Mouse (Mus musculus): ENCODE results near the gene Prkcq.

Gene Prkcq

GRCm38 (mm10) chr2:11290931-11291330, 119.0 kb downstream of the Prkcq start:
- no peak for DNase-seq (ENCODE audit: low read depth, low spot score)

GRCm38 (mm10) chr2:11291570-11292405, 119.9 kb downstream of the Prkcq start:
- no peak for DNase-seq (ENCODE audit: low read depth, low spot score)

GRCm38 (mm10) chr2:11293144-11293543, 121.2 kb downstream of the Prkcq start:
- no peak for DNase-seq (ENCODE audit: low read depth, low spot score)

- no peak for DNase-seq (ENCODE audit: low read depth, low spot score)
These were observed 122.8 kb downstream of the Prkcq start for GRCm38 (mm10) chr2:11294643-11295191.

- no peak for DNase-seq (ENCODE audit: low read depth, low spot score)
These were observed 126.9 kb downstream of the Prkcq start for GRCm38 (mm10) chr2:11298811-11299210.

GRCm38 (mm10) chr2:11299366-11299765, 127.5 kb downstream of the Prkcq start:
- no peak for DNase-seq (ENCODE audit: low read depth, low spot score)

GRCm38 (mm10) chr2:11300362-11300761, 128.5 kb downstream of the Prkcq start:
- peak; percentile 4 for DNase-seq (ENCODE audit: low read depth, low spot score)

GRCm38 (mm10) chr2:11320241-11320640, 148.3 kb downstream of the Prkcq start:
- DNase-seq (ENCODE audit: low read depth, low spot score) = peak; percentile 86

- DNase-seq (ENCODE audit: low read depth, low spot score) = peak; percentile 20
These were observed 150.5 kb downstream of the Prkcq start for GRCm38 (mm10) chr2:11322396-11322795.

- no peak for DNase-seq (ENCODE audit: low read depth, low spot score)
These were observed 155.4 kb downstream of the Prkcq start for GRCm38 (mm10) chr2:11327280-11327679.

- no peak for DNase-seq (ENCODE audit: low read depth, low spot score)
These were observed 157.7 kb downstream of the Prkcq start for GRCm38 (mm10) chr2:11329407-11330224.

GRCm38 (mm10) chr2:11331528-11332446, 159.9 kb downstream of the Prkcq start:
- peak; percentile 95 for DNase-seq (ENCODE audit: low read depth, low spot score)

GRCm38 (mm10) chr2:11332469-11332868, 160.6 kb downstream of the Prkcq start:
- peak; percentile 7 for DNase-seq (ENCODE audit: low read depth, low spot score)

- peak; percentile 54 for DNase-seq (ENCODE audit: low read depth, low spot score)
These were observed 161.6 kb downstream of the Prkcq start for GRCm38 (mm10) chr2:11333301-11334017.

- peak; percentile 59 for DNase-seq (ENCODE audit: low read depth, low spot score)
These were observed 164.4 kb downstream of the Prkcq start for GRCm38 (mm10) chr2:11336320-11336719.

GRCm38 (mm10) chr2:11338931-11339839, 167.3 kb downstream of the Prkcq start:
- DNase-seq (ENCODE audit: low read depth, low spot score) = peak; percentile 90

- no peak for DNase-seq (ENCODE audit: low read depth, low spot score)
These were observed 172.8 kb downstream of the Prkcq start for GRCm38 (mm10) chr2:11344691-11345090.

GRCm38 (mm10) chr2:11346419-11346818, 174.5 kb downstream of the Prkcq start:
- peak; percentile 63 for DNase-seq (ENCODE audit: low read depth, low spot score)

GRCm38 (mm10) chr2:11347791-11348190, 175.9 kb downstream of the Prkcq start:
- DNase-seq (ENCODE audit: low read depth, low spot score) = peak; percentile 89

Data from brain, adult 2 months (tissue).